Mouse (Mus musculus) central nervous system, embryonic 14 days (tissue): Measurements from ENCODE around the gene Eln. TPM values are rescaled to one million over a fixed set of nuclear protein-coding genes. Genes with fewer than 3 reads are reported as not detected.

Source experiments
- polyA plus RNA-seq: library from polyadenylated mRNA; depleted of rRNA; stranded (reverse); fragments of >200 nt; gene quantifications from 2 replicates; pipeline ENCODE4 v1.2.3, GENCODE M21; 2012; rRNA removed

Eln gene
- 28.7 and 82.5 TPM in 2 replicates for polyA plus RNA-seq

GRCm38 (mm10) chr5:134746890-134747511 is at the start of gene Eln:
Gene Eln (minus strand): TSS chr5:134747323.

GRCm38 (mm10) chr5:134688086-134688717 is 58.9 kb downstream of the Eln start, which contains the start of gene Limk1:
Gene Limk1 (minus strand): TSS chr5:134688598.

Other genes with a start within 250 kb of the Eln start
- gene Clip2, start 194.9 kb downstream of the Eln start, polyA plus RNA-seq = 74.9 and 77.5 TPM in 2 replicates
- 0.05 and 0.07 TPM in 2 replicates for gene Syna, start 187.2 kb downstream of the Eln start, polyA plus RNA-seq
- gene Rfc2, start 166.0 kb downstream of the Eln start, polyA plus RNA-seq = 230 and 231 TPM in 2 replicates
- 5.8 and 9.3 TPM in 2 replicates for gene Lat2, start 132.3 kb downstream of the Eln start, polyA plus RNA-seq
- gene Eif4h, start 107.8 kb downstream of the Eln start, polyA plus RNA-seq = 280 and 289 TPM in 2 replicates
- gene Limk1, start 58.7 kb downstream of the Eln start, polyA plus RNA-seq = 67.6 and 68.0 TPM in 2 replicates
- gene Tmem270, start 159.4 kb upstream of the Eln start, polyA plus RNA-seq = not detected in 2 replicates
- 0.18 and 0.26 TPM in 2 replicates for gene Cldn13, start 168.2 kb upstream of the Eln start, polyA plus RNA-seq
- 8.2 and 8.5 TPM in 2 replicates for gene Mettl27, start 185.0 kb upstream of the Eln start, polyA plus RNA-seq
- 0.41 and 6.9 TPM in 2 replicates for gene Cldn4, start 199.6 kb upstream of the Eln start, polyA plus RNA-seq
- 3.4 and 6.5 TPM in 2 replicates for gene Cldn3, start 238.9 kb upstream of the Eln start, polyA plus RNA-seq